Mouse (Mus musculus): Measurements from ENCODE around the gene Cubn. TPM values are rescaled to one million over a fixed set of nuclear protein-coding genes. Genes with fewer than 3 reads are reported as not detected.

Cubn gene
- total and polyA plus RNA-seq, 3 experiments: 0.03 to 0.09 (median 0.04) TPM

DNA sequence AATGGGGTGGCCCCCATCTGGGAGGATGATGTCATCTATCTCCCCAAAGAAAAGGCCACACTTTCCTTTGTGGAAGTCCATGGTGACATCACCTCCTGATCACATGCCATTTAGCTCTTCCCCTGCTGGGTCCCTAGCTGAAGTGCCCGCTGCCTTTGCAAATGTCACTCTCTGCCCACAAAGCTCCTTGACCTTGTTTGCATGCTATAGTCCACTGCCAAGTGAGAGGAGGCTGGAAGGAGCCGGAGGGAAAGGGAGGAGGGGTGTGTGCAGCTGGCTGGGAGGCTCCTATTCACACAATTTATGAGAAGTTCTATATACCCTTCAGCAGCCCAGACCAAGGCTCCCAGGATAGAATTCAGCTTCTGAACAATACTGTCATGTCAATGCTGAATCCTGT, 92.7 kb downstream of the Cubn start:
- no peak overlapping the region for H3K4me3 ChIP-seq (replicated peaks in 1 of 3; ENCODE audit: low read depth in 2 of 3, low read length in 2 of 3, poor library complexity in 1 of 3)
- H3K4me1 ChIP-seq (ENCODE audit: control insufficient read depth in 1 of 2, insufficient read depth in 2 of 2): peaks cover 9 to 11% of the 10 kb centered on the region in 2 experiments
- no peaks in the 10 kb centered on the region for H3K27me3 ChIP-seq (replicated peaks)
- in situ Hi-C loops (cut with MboI; ENCODE audit: low pct_ligation_motif_present, low pct_unique_long_range_greater_than_20kb, low sequenced_read_pairs): no loop called here
- dilution Hi-C loops (cut with MboI; ENCODE audit: extremely low pct_ligation_motif_present, extremely low pct_unique_long_range_greater_than_20kb, low sequenced_read_pairs): no loop called here
- H3K9ac ChIP-seq (ENCODE audit: insufficient read depth, low read depth): no peak overlapping the region
- TF ChIP-seq BHLHE40 (IDR thresholded peaks at IDR 0.05; ENCODE audit: low read depth, low read length): peak; percentile 59
- peak; percentile 33; the same call in 1 of the 2 replicates for TF ChIP-seq JUND (conservative IDR thresholded peaks at IDR 0.05; ENCODE audit: low read depth, low read length)
- no peak for TF ChIP-seq TCF12 (IDR thresholded peaks at IDR 0.05; ENCODE audit: low read depth, low read length)
- TF ChIP-seq USF2 (conservative IDR thresholded peaks at IDR 0.05; ENCODE audit: low read depth, low read length): no peak
- peak; percentile 58 for TF ChIP-seq ETS1 (conservative IDR thresholded peaks at IDR 0.05; ENCODE audit: low read depth, low read length)
- peak; percentile 50; the same call in 1 of the 2 replicates for TF ChIP-seq JUN (IDR thresholded peaks at IDR 0.05; ENCODE audit: insufficient read depth, low read depth, low read length)
- no peak overlapping the region for H3K27ac ChIP-seq (ENCODE audit: insufficient read depth, low read depth)
- DNase-seq (ENCODE audit: extremely low read depth): no peak
- H3K4me2 ChIP-seq (ENCODE audit: insufficient read depth, low read depth, poor library complexity, severe bottlenecking): peak overlapping the region; percentile 44; the same call in 1 of the 2 replicates
- H3K79me2 ChIP-seq (replicated peaks; ENCODE audit: control insufficient read depth, extremely low read depth, insufficient read depth, poor library complexity, severe bottlenecking): no peaks in the 10 kb centered on the region
- H3K36me3 ChIP-seq (replicated peaks in 1 of 2; ENCODE audit: control insufficient read depth in 1 of 2, insufficient read depth in 1 of 2, low read length in 1 of 2): no peaks in the 10 kb centered on the region
- no peaks in the 10 kb centered on the region for H3K9me3 ChIP-seq (replicated peaks; ENCODE audit: low read length)

DNA sequence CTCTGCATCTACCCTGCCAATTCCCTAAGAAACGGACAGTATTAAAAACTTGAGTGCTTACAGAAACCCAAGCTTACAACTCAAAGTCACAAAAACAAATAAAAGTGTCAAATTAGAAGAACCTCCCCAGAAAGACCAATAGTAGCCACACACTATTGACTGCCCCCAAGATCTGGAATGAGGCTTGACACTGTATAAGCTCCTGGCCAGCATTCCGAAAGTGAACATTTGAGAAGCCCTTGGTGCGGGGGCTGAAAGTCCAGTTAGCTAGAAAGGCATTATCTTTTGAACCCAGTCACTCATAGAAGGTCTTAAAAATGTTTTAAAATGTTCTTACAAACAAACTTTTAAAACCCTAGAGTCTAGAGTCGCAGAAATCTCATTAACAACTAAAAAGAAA, 93.1 kb downstream of the Cubn start:
- no peaks in the 10 kb centered on the region for H3K79me2 ChIP-seq (replicated peaks; ENCODE audit: control insufficient read depth, extremely low read depth, insufficient read depth, poor library complexity, severe bottlenecking)
- no peak overlapping the region for H3K27ac ChIP-seq (ENCODE audit: insufficient read depth, low read depth)
- peak overlapping the region; percentile 44 for H3K4me2 ChIP-seq (ENCODE audit: insufficient read depth, low read depth, poor library complexity, severe bottlenecking)
- TF ChIP-seq IRF4 (IDR thresholded peaks at IDR 0.05; ENCODE audit: low read depth, low read length) (no peak), RCOR1 (conservative IDR thresholded peaks at IDR 0.05; ENCODE audit: low read depth, low read length) (no peak), CHD1 (IDR thresholded peaks at IDR 0.05; ENCODE audit: low read depth, low read length) (no peak), ZMIZ1 (IDR thresholded peaks at IDR 0.05; ENCODE audit: low read depth, low read length) (no peak), KAT2A (IDR thresholded peaks at IDR 0.05; ENCODE audit: insufficient replicate concordance, low read length) (no peak), HCFC1 (IDR thresholded peaks at IDR 0.05; ENCODE audit: low read depth, low read length) (no peak), EP300 (IDR thresholded peaks at IDR 0.05; ENCODE audit: low read length) (no peak), JUN (IDR thresholded peaks at IDR 0.05; ENCODE audit: insufficient read depth, low read depth, low read length) (no peak), NELFE (IDR thresholded peaks at IDR 0.05; ENCODE audit: low read depth, low read length) (no peak), CTCF (conservative IDR thresholded peaks at IDR 0.05 in 1 of 2, IDR thresholded peaks at IDR 0.05 in 1 of 2; ENCODE audit: low read depth in 2 of 2, low read length in 2 of 2) (no peak), MAX (IDR thresholded peaks at IDR 0.05; ENCODE audit: low read length) (no peak)
- dilution Hi-C loops (cut with MboI; ENCODE audit: extremely low pct_ligation_motif_present, extremely low pct_unique_long_range_greater_than_20kb, low sequenced_read_pairs): no loop called here
- no peaks in the 10 kb centered on the region for H3K36me3 ChIP-seq (replicated peaks in 1 of 2; ENCODE audit: control insufficient read depth in 1 of 2, insufficient read depth in 1 of 2, low read length in 1 of 2)
- no peaks in the 10 kb centered on the region for H3K27me3 ChIP-seq (replicated peaks)
- no peak overlapping the region for H3K4me3 ChIP-seq (replicated peaks in 1 of 3; ENCODE audit: low read depth in 2 of 3, low read length in 2 of 3, poor library complexity in 1 of 3)
- no peak for DNase-seq (ENCODE audit: extremely low read depth)
- no peaks in the 10 kb centered on the region for H3K9me3 ChIP-seq (replicated peaks; ENCODE audit: low read length)
- H3K9ac ChIP-seq (ENCODE audit: insufficient read depth, low read depth): no peak overlapping the region
- H3K4me1 ChIP-seq (ENCODE audit: control insufficient read depth in 1 of 2, insufficient read depth in 2 of 2): peaks cover 9 to 11% of the 10 kb centered on the region in 2 experiments
- in situ Hi-C loops (cut with MboI; ENCODE audit: low pct_ligation_motif_present, low pct_unique_long_range_greater_than_20kb, low sequenced_read_pairs): no loop called here
